Mouse (Mus musculus): ENCODE data around the gene Map4k1. TPM values are rescaled to one million over a fixed set of nuclear protein-coding genes. Genes with fewer than 3 reads are reported as not detected.
"Not testable (repeated sequence)": the region's sequence is repeated elsewhere in the genome, so short reads cannot be mapped to it uniquely, and the experiment has no call there.

The Map4k1 gene
- polyA plus RNA-seq, 1 experiment from 2014 or later, result 6.9 TPM

GRCm38 (mm10) chr7:28968120-28968519, 13.7 kb upstream of the Map4k1 start:
- not testable (repeated sequence) for H3K4me3 ChIP-seq (ENCODE audit: low read depth, low read length); H3K4me1 ChIP-seq (ENCODE audit: control insufficient read depth, insufficient read depth, low read length); H3K9me3 ChIP-seq (replicated peaks; ENCODE audit: control insufficient read depth, low read length); DNase-seq (ENCODE audit: low spot score); H3K27me3 ChIP-seq (replicated peaks; ENCODE audit: control insufficient read depth, insufficient read depth, low read length); H3K4me2 ChIP-seq (ENCODE audit: low read length); H3K9ac ChIP-seq (ENCODE audit: low read length); ATAC-seq; H3K27ac ChIP-seq (ENCODE audit: low read depth, low read length)
- peaks cover 22% of the 10 kb centered on the region for H3K36me3 ChIP-seq (ENCODE audit: control insufficient read depth, insufficient read depth, low read length)
- WGBS, result 95% methylated on average over 8 of the region's 8 CpGs

GRCm38 (mm10) chr7:28969271-28969670, 12.6 kb upstream of the Map4k1 start:
- H3K27ac ChIP-seq (ENCODE audit: low read depth, low read length), result no peak overlapping the region
- H3K4me2 ChIP-seq (ENCODE audit: low read length), result no peak overlapping the region
- no peaks in the 10 kb centered on the region for H3K27me3 ChIP-seq (replicated peaks; ENCODE audit: control insufficient read depth, insufficient read depth, low read length)
- no peaks in the 10 kb centered on the region for H3K9me3 ChIP-seq (replicated peaks; ENCODE audit: control insufficient read depth, low read length)
- 95% methylated on average over 1 of the region's 1 CpGs for whole genome bisulfite sequencing
- DNase-seq (ENCODE audit: low spot score) (no peak), ATAC-seq (no peak)
- H3K9ac ChIP-seq (ENCODE audit: low read length), result no peak overlapping the region
- no peak overlapping the region for H3K4me3 ChIP-seq (ENCODE audit: low read depth, low read length)
- peaks cover 34% of the 10 kb centered on the region for H3K36me3 ChIP-seq (ENCODE audit: control insufficient read depth, insufficient read depth, low read length)
- H3K4me1 ChIP-seq (ENCODE audit: control insufficient read depth, insufficient read depth, low read length), result no peaks in the 10 kb centered on the region

GRCm38 (mm10) chr7:28969672-28970394, 12.0 kb upstream of the Map4k1 start:
- no peak for ATAC-seq
- Histone ChIP-seq H3K36me3 (ENCODE audit: control insufficient read depth, insufficient read depth, low read length) (peaks cover 40% of the 10 kb centered on the region), H3K9ac (ENCODE audit: low read length) (no peak overlapping the region), H3K27me3 (replicated peaks; ENCODE audit: control insufficient read depth, insufficient read depth, low read length) (no peaks in the 10 kb centered on the region), H3K9me3 (replicated peaks; ENCODE audit: control insufficient read depth, low read length) (no peaks in the 10 kb centered on the region), H3K4me3 (ENCODE audit: low read depth, low read length) (no peak overlapping the region), H3K4me1 (ENCODE audit: control insufficient read depth, insufficient read depth, low read length) (no peaks in the 10 kb centered on the region), H3K27ac (ENCODE audit: low read depth, low read length) (no peak overlapping the region), H3K4me2 (ENCODE audit: low read length) (no peak overlapping the region)
- WGBS, result 89% methylated on average over 12 of the region's 12 CpGs
- DNase-seq (ENCODE audit: low spot score), result no peak

- H3K9ac ChIP-seq (ENCODE audit: low read length), result no peak overlapping the region
- no peaks in the 10 kb centered on the region for H3K9me3 ChIP-seq (replicated peaks; ENCODE audit: control insufficient read depth, low read length)
- H3K4me2 ChIP-seq (ENCODE audit: low read length), result no peak overlapping the region
- no peak overlapping the region for H3K4me3 ChIP-seq (ENCODE audit: low read depth, low read length)
- no peak for ATAC-seq
- H3K27ac ChIP-seq (ENCODE audit: low read depth, low read length), result no peak overlapping the region
- no peak for DNase-seq (ENCODE audit: low spot score)
- 92% methylated on average over 7 of the region's 7 CpGs for WGBS
- H3K4me1 ChIP-seq (ENCODE audit: control insufficient read depth, insufficient read depth, low read length), result no peaks in the 10 kb centered on the region
- no peaks in the 10 kb centered on the region for H3K27me3 ChIP-seq (replicated peaks; ENCODE audit: control insufficient read depth, insufficient read depth, low read length)
- peaks cover 48% of the 10 kb centered on the region for H3K36me3 ChIP-seq (ENCODE audit: control insufficient read depth, insufficient read depth, low read length)
Observed at GRCm38 (mm10) chr7:28971029-28971428, 10.8 kb upstream of the Map4k1 start.

- H3K27ac ChIP-seq (ENCODE audit: low read depth, low read length), result no peak overlapping the region
- no peaks in the 10 kb centered on the region for H3K4me1 ChIP-seq (ENCODE audit: control insufficient read depth, insufficient read depth, low read length)
- peak; percentile 20 for DNase-seq (ENCODE audit: low spot score)
- H3K4me2 ChIP-seq (ENCODE audit: low read length), result no peak overlapping the region
- no peak overlapping the region for H3K4me3 ChIP-seq (ENCODE audit: low read depth, low read length)
- H3K27me3 ChIP-seq (replicated peaks; ENCODE audit: control insufficient read depth, insufficient read depth, low read length), result no peaks in the 10 kb centered on the region
- 77% methylated on average over 6 of the region's 6 CpGs for WGBS
- peaks cover 56% of the 10 kb centered on the region for H3K36me3 ChIP-seq (ENCODE audit: control insufficient read depth, insufficient read depth, low read length)
- no peaks in the 10 kb centered on the region for H3K9me3 ChIP-seq (replicated peaks; ENCODE audit: control insufficient read depth, low read length)
- ATAC-seq, result no peak
- no peak overlapping the region for H3K9ac ChIP-seq (ENCODE audit: low read length)
Observed at GRCm38 (mm10) chr7:28971770-28972269, 10.0 kb upstream of the Map4k1 start.

GRCm38 (mm10) chr7:28972542-28972985, 9.3 kb upstream of the Map4k1 start:
- no peak overlapping the region for H3K4me2 ChIP-seq (ENCODE audit: low read length)
- DNase-seq (ENCODE audit: low spot score), result peak; percentile 76
- ATAC-seq, result peak; percentile 46; the same call in 1 of the 2 replicates
- H3K36me3 ChIP-seq (ENCODE audit: control insufficient read depth, insufficient read depth, low read length), result peaks cover 63% of the 10 kb centered on the region
- no peaks in the 10 kb centered on the region for H3K4me1 ChIP-seq (ENCODE audit: control insufficient read depth, insufficient read depth, low read length)
- H3K27me3 ChIP-seq (replicated peaks; ENCODE audit: control insufficient read depth, insufficient read depth, low read length), result no peaks in the 10 kb centered on the region
- 71% methylated on average over 8 of the region's 8 CpGs for WGBS
- no peak overlapping the region for H3K4me3 ChIP-seq (ENCODE audit: low read depth, low read length)
- no peak overlapping the region for H3K9ac ChIP-seq (ENCODE audit: low read length)
- no peaks in the 10 kb centered on the region for H3K9me3 ChIP-seq (replicated peaks; ENCODE audit: control insufficient read depth, low read length)
- H3K27ac ChIP-seq (ENCODE audit: low read depth, low read length), result no peak overlapping the region

GRCm38 (mm10) chr7:28973025-28973424, 8.8 kb upstream of the Map4k1 start:
- peaks cover 68% of the 10 kb centered on the region for H3K36me3 ChIP-seq (ENCODE audit: control insufficient read depth, insufficient read depth, low read length)
- no peak overlapping the region for H3K4me3 ChIP-seq (ENCODE audit: low read depth, low read length)
- DNase-seq (ENCODE audit: low spot score) (no peak), ATAC-seq (no peak)
- H3K27me3 ChIP-seq (replicated peaks; ENCODE audit: control insufficient read depth, insufficient read depth, low read length), result no peaks in the 10 kb centered on the region
- WGBS, result 80% methylated on average over 8 of the region's 8 CpGs
- no peak overlapping the region for H3K27ac ChIP-seq (ENCODE audit: low read depth, low read length)
- H3K4me2 ChIP-seq (ENCODE audit: low read length), result no peak overlapping the region
- no peak overlapping the region for H3K9ac ChIP-seq (ENCODE audit: low read length)
- no peaks in the 10 kb centered on the region for H3K4me1 ChIP-seq (ENCODE audit: control insufficient read depth, insufficient read depth, low read length)
- H3K9me3 ChIP-seq (replicated peaks; ENCODE audit: control insufficient read depth, low read length), result no peaks in the 10 kb centered on the region

GRCm38 (mm10) chr7:28977556-28977955, 4.3 kb upstream of the Map4k1 start:
- peaks cover 8% of the 10 kb centered on the region for H3K4me1 ChIP-seq (ENCODE audit: control insufficient read depth, insufficient read depth, low read length)
- WGBS, result 90% methylated on average over 9 of the region's 9 CpGs

More at GRCm38 (mm10) chr7:28977556-28977955, 4.3 kb upstream of the Map4k1 start:
- no peak overlapping the region for H3K4me2 ChIP-seq (ENCODE audit: low read length)
- no peak overlapping the region for H3K27ac ChIP-seq (ENCODE audit: low read depth, low read length)
- DNase-seq (ENCODE audit: low spot score) (no peak), ATAC-seq (no peak)
- H3K4me3 ChIP-seq (ENCODE audit: low read depth, low read length), result no peak overlapping the region
- no peak overlapping the region for H3K9ac ChIP-seq (ENCODE audit: low read length)
- no peaks in the 10 kb centered on the region for H3K27me3 ChIP-seq (replicated peaks; ENCODE audit: control insufficient read depth, insufficient read depth, low read length)
- peaks cover 61% of the 10 kb centered on the region for H3K36me3 ChIP-seq (ENCODE audit: control insufficient read depth, insufficient read depth, low read length)
- H3K9me3 ChIP-seq (replicated peaks; ENCODE audit: control insufficient read depth, low read length), result no peaks in the 10 kb centered on the region

Data from forebrain, embryonic 14.5 days (tissue).